Mouse (Mus musculus): Measurements from ENCODE around the gene Hmgb2.
"Not testable (repeated sequence)": the region's sequence is repeated elsewhere in the genome, so short reads cannot be mapped to it uniquely, and the experiment has no call there.

DNA sequence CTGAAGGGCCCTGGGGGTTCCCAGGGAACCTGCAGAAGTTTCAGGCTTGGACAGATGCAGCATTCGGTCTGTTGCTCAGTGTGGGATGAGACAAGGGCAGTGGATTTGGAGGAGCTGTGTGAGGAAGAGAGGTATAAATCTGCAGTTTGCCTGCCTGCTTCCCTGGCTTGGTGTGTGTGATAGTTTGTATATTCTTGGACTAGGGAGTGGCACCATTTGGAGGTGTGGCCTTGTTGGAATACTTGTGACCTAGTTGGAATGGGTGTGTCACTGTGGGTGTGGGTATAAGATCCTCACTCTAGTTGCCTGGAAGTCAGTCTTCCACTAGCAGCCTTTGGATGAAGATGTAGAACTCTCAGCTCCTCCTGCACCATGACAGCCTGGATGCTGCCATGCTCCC is 6.2 kb upstream of the Hmgb2 start:
- not testable (repeated sequence) for TF ChIP-seq CTCF (IDR thresholded peaks at IDR 0.05; ENCODE audit: borderline replicate concordance, insufficient read depth, low read length); POLR2A (IDR thresholded peaks at IDR 0.05; ENCODE audit: low read depth, low read length)
